Mouse (Mus musculus) liver, adult 2 months (tissue): ENCODE measurements at regions not wholly inside any gene's neighbourhood (a gene's known extent, or its start where the extent isn't known, plus 50 kb on each side); places are given as distances from the start of the nearest gene placed in this dataset.

Experiments used
- DNase-seq: peaks from one replicate; pipeline ENCODE4 v3.0.0-alpha.2; 2011; ENCODE audit warnings: low read depth, low spot score; ENCODE audit errors: extremely low read depth
- H3K27ac ChIP-seq: fragments of 200-500 bp; replicated peaks from 2 replicates; pipeline ENCODE4 v1.5.1; 2012; ENCODE audit warnings: low read depth, mild to moderate bottlenecking, control low read depth, inconsistent platforms, low read length; ENCODE audit not compliant: insufficient read depth
- H3K27me3 ChIP-seq: fragments of 200-500 bp; 2 replicates; pipeline ENCODE4 v1.6.1; 2012; ENCODE audit warnings: mild to moderate bottlenecking, moderate library complexity, low read length, inconsistent platforms; ENCODE audit not compliant: control insufficient read depth, insufficient read depth
- H3K36me3 ChIP-seq: fragments of 200-500 bp; 2 replicates; pipeline ENCODE4 v1.6.1; 2012; ENCODE audit warnings: low read length, inconsistent platforms; ENCODE audit not compliant: control insufficient read depth, insufficient read depth
- H3K4me1 ChIP-seq: fragments of 200-500 bp; 2 replicates; pipeline ENCODE4 v1.6.1; 2011; ENCODE audit warnings: low read length; ENCODE audit not compliant: control insufficient read depth, insufficient read depth
- H3K4me3 ChIP-seq: fragments of 200-500 bp; 2 replicates; pipeline ENCODE4 v1.5.1; 2011; ENCODE audit warnings: low read depth, mild to moderate bottlenecking, control low read depth, low read length, moderate library complexity; ENCODE audit not compliant: insufficient read depth
- H3K79me2 ChIP-seq: fragments of 200-500 bp; 2 replicates; pipeline ENCODE4 v1.6.1; 2012; ENCODE audit warnings: inconsistent platforms, mild to moderate bottlenecking, low read length, moderate library complexity; ENCODE audit not compliant: control insufficient read depth, insufficient read depth
- H3K9ac ChIP-seq: fragments of 200-500 bp; 2 replicates; pipeline ENCODE4 v1.6.1; 2012; ENCODE audit warnings: low read depth, mild to moderate bottlenecking, control low read depth, inconsistent platforms, low read length
- CTCF ChIP-seq: fragments of 200-500 bp; IDR thresholded peaks from 2 replicates; pipeline ENCODE4 v1.5.1; 2011; ENCODE audit warnings: low read depth, low read length, control low read depth
- POLR2A ChIP-seq: fragments of 200-500 bp; IDR thresholded peaks from 2 replicates; pipeline ENCODE4 v1.6.1; 2011; ENCODE audit warnings: low read length, control low read depth; ENCODE audit not compliant: insufficient read depth; ENCODE audit errors: extremely low read depth
- WGBS: fragments of 180-500 bp; shearing (Covaris S2); methylation state at CpG from one replicate; pipeline ENCODE4 v1.1.7; 2018; 5-methylcytosine and 5-hydroxymethylcytosine counted together

- Histone ChIP-seq H3K27me3 (no peaks in the 10 kb centered on the region), H3K9ac (no peak overlapping the region), H3K36me3 (no peaks in the 10 kb centered on the region), H3K27ac (no peak overlapping the region), H3K4me3 (no peak overlapping the region), H3K79me2 (no peaks in the 10 kb centered on the region), H3K4me1 (no peaks in the 10 kb centered on the region)
- no peak for TF ChIP-seq POLR2A
- TF ChIP-seq CTCF: no peak
- DNase-seq: no peak
- WGBS: 66% methylated on average over 1 of the region's 1 CpGs
Measured at GRCm38 (mm10) chr2:46932831-46933230, 1815.6 kb upstream of the Zeb2 start.

GRCm38 (mm10) chr2:46924189-46924588, 1807.0 kb upstream of the Zeb2 start:
- no peak overlapping the region for H3K4me3 ChIP-seq
- TF ChIP-seq CTCF (no peak), POLR2A (no peak)
- no peaks in the 10 kb centered on the region for H3K36me3 ChIP-seq
- no peaks in the 10 kb centered on the region for H3K79me2 ChIP-seq
- no peaks in the 10 kb centered on the region for H3K27me3 ChIP-seq
- WGBS: 78% methylated on average over 3 of the region's 3 CpGs
- DNase-seq: no peak
- H3K27ac ChIP-seq: no peak overlapping the region
- no peak overlapping the region for H3K9ac ChIP-seq
- no peaks in the 10 kb centered on the region for H3K4me1 ChIP-seq

GRCm38 (mm10) chr2:46913496-46913895, 1796.3 kb upstream of the Zeb2 start:
- TF ChIP-seq POLR2A: no peak
- TF ChIP-seq CTCF: no peak
- Histone ChIP-seq H3K4me3 (no peak overlapping the region), H3K79me2 (no peaks in the 10 kb centered on the region), H3K36me3 (no peaks in the 10 kb centered on the region), H3K4me1 (no peaks in the 10 kb centered on the region), H3K27me3 (no peaks in the 10 kb centered on the region), H3K27ac (no peak overlapping the region), H3K9ac (no peak overlapping the region)
- no peak for DNase-seq

- DNase-seq: no peak
- Histone ChIP-seq H3K4me3 (no peak overlapping the region), H3K27me3 (no peaks in the 10 kb centered on the region), H3K27ac (no peak overlapping the region), H3K36me3 (no peaks in the 10 kb centered on the region), H3K4me1 (no peaks in the 10 kb centered on the region), H3K79me2 (no peaks in the 10 kb centered on the region), H3K9ac (no peak overlapping the region)
- no peak for TF ChIP-seq CTCF
- no peak for TF ChIP-seq POLR2A
- WGBS: 44% methylated on average over 2 of the region's 2 CpGs
Measured at GRCm38 (mm10) chr2:46883216-46883615, 1766.0 kb upstream of the Zeb2 start.

- no peak overlapping the region for H3K27ac ChIP-seq
Measured at GRCm38 (mm10) chr2:46870772-46871171, 1753.6 kb upstream of the Zeb2 start.

More at GRCm38 (mm10) chr2:46870772-46871171, 1753.6 kb upstream of the Zeb2 start:
- no peaks in the 10 kb centered on the region for H3K27me3 ChIP-seq
- no peaks in the 10 kb centered on the region for H3K4me1 ChIP-seq
- no peaks in the 10 kb centered on the region for H3K36me3 ChIP-seq
- TF ChIP-seq CTCF (no peak), POLR2A (no peak)
- H3K4me3 ChIP-seq: no peak overlapping the region
- 61% methylated on average over 4 of the region's 4 CpGs for WGBS
- no peak overlapping the region for H3K9ac ChIP-seq
- DNase-seq: no peak
- H3K79me2 ChIP-seq: no peaks in the 10 kb centered on the region
